Mouse (Mus musculus) lung, embryonic 15.5 days (tissue): ENCODE measurements around the gene 1810049J17Rik. TPM values are rescaled to one million over a fixed set of nuclear protein-coding genes. Genes with fewer than 3 reads are reported as not detected.

Source experiments
- polyA plus RNA-seq: library from polyadenylated mRNA; unstranded; fragments of >200 nt; fragmentation: Nextera tagmentation; extraction: Ambion mirVana; gene quantifications from 2 replicates; pipeline ENCODE4 v1.2.1, GENCODE M21; 2015

The 1810049J17Rik gene
- polyA plus RNA-seq, 1 experiment from 2014 or later: 1.4 TPM

Other genes with a start within 250 kb of the 1810049J17Rik start
- 110 and 120 TPM in 2 replicates for gene Zfr, start 204.1 kb downstream of the 1810049J17Rik start, polyA plus RNA-seq
- gene Mtmr12, start 116.9 kb downstream of the 1810049J17Rik start, polyA plus RNA-seq: 18.2 and 19.1 TPM in 2 replicates
- 76.2 and 83.2 TPM in 2 replicates for gene Golph3, start 449 bp downstream of the 1810049J17Rik start, polyA plus RNA-seq